Comparison of ENCODE assay signal across 9 mouse cellular contexts in the genomic region with DNA sequence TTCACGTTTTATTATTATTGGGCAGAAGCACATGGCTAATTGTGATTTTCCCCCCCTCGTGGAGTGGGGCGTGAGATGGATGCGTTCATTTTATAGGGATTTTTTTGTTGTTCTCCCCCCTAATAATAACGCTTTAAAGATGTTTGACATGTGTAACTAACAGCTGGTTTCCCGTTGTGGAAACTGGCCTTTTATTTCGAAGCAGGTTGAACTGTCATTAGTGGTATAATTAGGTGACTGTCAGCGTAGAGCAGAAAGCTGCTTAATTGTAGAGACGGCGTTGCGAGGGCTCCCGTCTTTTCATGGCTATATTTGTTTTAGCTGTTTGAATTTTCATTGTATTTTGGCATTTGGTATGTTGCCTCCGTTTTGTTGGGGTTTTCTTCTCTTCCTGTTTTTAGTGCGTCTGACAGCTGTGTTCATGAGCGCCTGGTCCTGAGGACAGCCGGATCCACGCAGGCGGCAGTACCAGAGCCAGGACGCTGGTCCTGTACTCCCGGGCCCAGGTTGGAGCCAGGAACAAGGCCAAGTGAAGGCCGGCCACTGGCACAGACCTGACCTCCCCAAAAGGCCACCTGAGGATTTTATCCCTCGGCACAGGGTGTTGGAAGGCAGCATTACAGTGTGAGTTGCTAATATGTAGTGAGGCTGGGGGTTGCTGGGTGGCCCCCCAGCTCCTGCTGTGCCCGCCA.
DNase-seq lines count a peak whose midpoint lies in the region; ATAC-seq and TF ChIP-seq lines count a peak whose summit lies in the region.
"Had no signal": no experiment of that assay in that cellular context is flagged by ENCODE, and none has a peak within 500 bp of the region (broad histone marks: within the 10 kb centered on the region; RNA-seq: fewer than 3 reads in every experiment).

No protein-coding gene starts in this region.

- H3K4me2 ChIP-seq in limb, embryonic 12.5 days = peak overlapping the region; percentile 55
- peak overlapping the region; percentile 40; the same call in 1 of the 2 replicates for H3K4me2 ChIP-seq in stomach, embryonic 16.5 days (ENCODE audit: low read depth, low read length)

- peaks cover 73% of the 10 kb centered on the region for H3K4me1 ChIP-seq in cerebellum, adult 2 months (ENCODE audit: control insufficient read depth, insufficient read depth, low read length)
- H3K4me1 ChIP-seq in limb, embryonic 12.5 days (replicated peaks) = peaks cover 95% of the 10 kb centered on the region
- H3K4me1 ChIP-seq in stomach, embryonic 16.5 days (ENCODE audit: control insufficient read depth, insufficient read depth, low read length) = peaks cover 74% of the 10 kb centered on the region

- TF ChIP-seq CTCF in cerebellum, adult 2 months (IDR thresholded peaks at IDR 0.05; ENCODE audit: borderline replicate concordance, insufficient read depth, low read depth, low read length) = no peak

- peak; percentile 57 to 64 for DNase-seq in cerebellum, adult 2 months
- peak; percentile 39 for DNase-seq in thymus, postnatal 0 days (ENCODE audit: low spot score)
- no peak for DNase-seq in thymus, adult 18-20 months
- no peak for DNase-seq in adrenal gland, postnatal 10 days
- DNase-seq in lung, adult 18-20 months = no peak
- DNase-seq: kidney, adult 9 months had no signal

- no peaks in the 10 kb centered on the region for H3K9me3 ChIP-seq in limb, embryonic 12.5 days
- no peaks in the 10 kb centered on the region for H3K9me3 ChIP-seq in stomach, embryonic 16.5 days (replicated peaks; ENCODE audit: control insufficient read depth, low read length)

- no peaks in the 10 kb centered on the region for H3K27me3 ChIP-seq in cerebellum, adult 2 months (ENCODE audit: control insufficient read depth, insufficient read depth, low read length)
- peaks cover 11% of the 10 kb centered on the region for H3K27me3 ChIP-seq in limb, embryonic 12.5 days
- H3K27me3 ChIP-seq in stomach, embryonic 16.5 days (ENCODE audit: control insufficient read depth, insufficient read depth, low read length) = no peaks in the 10 kb centered on the region

- ATAC-seq in cerebellum, adult (ENCODE audit: insufficient number of reproducible peaks, low FRiP score, low TSS enrichment) = no peak
- ATAC-seq in limb, embryonic 12.5 days (ENCODE audit: insufficient number of reproducible peaks, insufficient read depth, low FRiP score, low TSS enrichment, low read depth) = no peak
- ATAC-seq in stomach, embryonic 16.5 days (ENCODE audit: insufficient read depth, low FRiP score) = no peak

- TF ChIP-seq POLR2A in cerebellum, adult 2 months (IDR thresholded peaks at IDR 0.05; ENCODE audit: borderline replicate concordance, insufficient read depth, low read length) = no peak

- no peak overlapping the region for H3K9ac ChIP-seq in limb, embryonic 12.5 days (replicated peaks)
- peak overlapping the region; percentile 37; the same call in 1 of the 2 replicates for H3K9ac ChIP-seq in stomach, embryonic 16.5 days (ENCODE audit: low read length)

- H3K36me3 ChIP-seq in limb, embryonic 12.5 days = no peaks in the 10 kb centered on the region
- no peaks in the 10 kb centered on the region for H3K36me3 ChIP-seq in stomach, embryonic 16.5 days (ENCODE audit: control insufficient read depth, insufficient read depth, low read length)

- WGBS in cerebellum, adult 2 months = 24% methylated on average over 23 of the region's 23 CpGs
- WGBS in limb, embryonic 12.5 days = 8% methylated on average over 23 of the region's 23 CpGs
- WGBS in stomach, embryonic 16.5 days = 42% methylated on average over 23 of the region's 23 CpGs

- peak overlapping the region; percentile 60 for H3K27ac ChIP-seq in cerebellum, adult 2 months (ENCODE audit: insufficient read depth, low read length)
- H3K27ac ChIP-seq in limb, embryonic 12.5 days = peak overlapping the region; percentile 70
- peak overlapping the region; percentile 39; the same call in 1 of the 2 replicates for H3K27ac ChIP-seq in stomach, embryonic 16.5 days (ENCODE audit: low read length)

- peak overlapping the region; percentile 9 for H3K4me3 ChIP-seq in cerebellum, adult 2 months (replicated peaks; ENCODE audit: insufficient read depth, low read depth, low read length)
- H3K4me3 ChIP-seq in limb, embryonic 12.5 days (replicated peaks) = 0 out of 2 replicates have a peak overlapping the region, but pooled peaks have one; percentile 15
- no peak overlapping the region for H3K4me3 ChIP-seq in stomach, embryonic 16.5 days (replicated peaks; ENCODE audit: low read length)

Comparison
In these comparisons a context has a peak if more than half of its experiments do, and no peak if none do; other contexts are left out.
1. DNase-seq: peak in cerebellum, adult 2 months (2 of 2) and thymus, postnatal 0 days (single experiment); none in thymus, adult 18-20 months (0 of 2), adrenal gland, postnatal 10 days (single experiment) and lung, adult 18-20 months (0 of 2).
2. Peak in every context shown above with its lines, with median percentiles within 50 percentile points of each other: H3K27ac ChIP-seq.